In genomic region chr15:102498322-102498721, GRCm38 (mm10) we compare ENCODE assay signal across 39 mouse cellular contexts. TPM values are rescaled to one million over a fixed set of nuclear protein-coding genes. Genes with fewer than 3 reads are reported as not detected.
"Had no signal": no experiment of that assay in that cellular context is flagged by ENCODE, and none has a peak within 500 bp of the region (broad histone marks: within the 10 kb centered on the region; RNA-seq: fewer than 3 reads in every experiment).

No protein-coding gene starts in this region.

- H3K27me3 ChIP-seq: heart, embryonic 12.5 days; hindbrain, embryonic 13.5 days; hindbrain, embryonic 15.5 days; kidney, embryonic 15.5 days; limb, embryonic 13.5 days; limb, embryonic 15.5 days; liver, embryonic 12.5 days had no signal

- H3K27ac ChIP-seq: heart, embryonic 10.5 days; hindbrain, embryonic 13.5 days; hindbrain, embryonic 15.5 days; hindbrain, postnatal 0 days; kidney, embryonic 15.5 days; kidney, postnatal 0 days; limb, embryonic 13.5 days; limb, embryonic 15.5 days; liver, embryonic 12.5 days; liver, embryonic 14.5 days had no signal

- H3K9ac ChIP-seq: forebrain, postnatal 0 days; heart, embryonic 12.5 days; hindbrain, embryonic 13.5 days; hindbrain, embryonic 15.5 days; kidney, embryonic 15.5 days; limb, embryonic 13.5 days; limb, embryonic 15.5 days; liver, embryonic 12.5 days; liver, embryonic 14.5 days had no signal

- H3K9me3 ChIP-seq: heart, embryonic 10.5 days; heart, embryonic 12.5 days; hindbrain, embryonic 13.5 days; hindbrain, embryonic 15.5 days; kidney, embryonic 15.5 days; limb, embryonic 13.5 days; limb, embryonic 15.5 days; liver, embryonic 12.5 days had no signal

- H3K4me1 ChIP-seq: heart, embryonic 12.5 days; hindbrain, embryonic 13.5 days; hindbrain, embryonic 15.5 days; kidney, embryonic 15.5 days; limb, embryonic 13.5 days; limb, embryonic 15.5 days; liver, embryonic 12.5 days had no signal

- ATAC-seq: forebrain, postnatal 0 days; hindbrain, postnatal 0 days; intestine, embryonic 16.5 days; liver, embryonic 12.5 days had no signal

- H3K4me2 ChIP-seq: heart, embryonic 12.5 days; hindbrain, embryonic 13.5 days; hindbrain, embryonic 15.5 days; kidney, embryonic 15.5 days; limb, embryonic 13.5 days; limb, embryonic 15.5 days; liver, embryonic 12.5 days had no signal

- DNase-seq: forebrain, postnatal 0 days; gastrocnemius, postnatal 14 days; gastrocnemius, postnatal 36 days; heart, adult 18-20 months; heart, postnatal 10 days; heart, postnatal 36 days; kidney, adult 11 months; kidney, adult 2 months; kidney, adult 9 months; kidney, postnatal 14 days; kidney, postnatal 36 days; left cerebral cortex, postnatal 4 days had no signal

- H3K4me3 ChIP-seq: heart, embryonic 10.5 days; heart, embryonic 12.5 days; hindbrain, embryonic 13.5 days; hindbrain, embryonic 15.5 days; kidney, embryonic 15.5 days; limb, embryonic 13.5 days; limb, embryonic 15.5 days; liver, embryonic 12.5 days had no signal

RNA-seq across cellular contexts. Expression of gene Gm10337, which starts 5.2 kb away (rescaled TPM):
- total RNA-seq: forebrain, postnatal 0 days; gastrocnemius, adult 18-20 months; gastrocnemius, adult 8-10 months; gastrocnemius, postnatal 14 days; gastrocnemius, postnatal 36 days; heart, adult 18-20 months; heart, adult 8-10 months; heart, postnatal 36 days; hematopoietic stem cell, adult 5-6 weeks; hindbrain, postnatal 0 days; layer of hippocampus, adult 8-10 months; layer of hippocampus, postnatal 10 days; layer of hippocampus, postnatal 25 days; left cerebral cortex, adult 8-10 months; left cerebral cortex, postnatal 10 days; left cerebral cortex, postnatal 25 days; left cerebral cortex, postnatal 4 days; liver, adult 2 months had no signal
- polyA plus RNA-seq: frontal cortex, adult 2 months; gonadal fat pad, adult 2 months; heart, embryonic 10.5 days; heart, embryonic 12.5 days; kidney, adult 2 months; large intestine, adult 2 months; limb, embryonic 11.5 days; liver, adult 2 months; liver, embryonic 12.5 days; liver, embryonic 14.5 days had no signal
